Mouse (Mus musculus) neural tube, embryonic 13.5 days (tissue): ENCODE results near the gene Tanc2. TPM values are rescaled to one million over a fixed set of nuclear protein-coding genes. Genes with fewer than 3 reads are reported as not detected.

ENCODE experiments used
- ATAC-seq: fragments of 200-750 bp; cut with Nextera tagmentation; 2 replicates; pipeline ENCODE4 v1.8.0; 2017; ENCODE audit warnings: low read depth, mild to moderate bottlenecking, moderate TSS enrichment, moderate library complexity
- H3K27ac ChIP-seq: fragments of 300-500 bp; sonication (generic); replicated peaks from 2 replicates; pipeline ENCODE4 v1.5.1; 2015; ENCODE audit warnings: moderate library complexity, mild to moderate bottlenecking, inconsistent platforms
- H3K27me3 ChIP-seq: fragments of 300-500 bp; sonication (generic); 2 replicates; pipeline ENCODE4 v1.6.1; 2015; ENCODE audit warnings: mild to moderate bottlenecking, inconsistent platforms
- H3K36me3 ChIP-seq: fragments of 300-500 bp; sonication (generic); 2 replicates; pipeline ENCODE4 v1.6.1; 2015; ENCODE audit warnings: mild to moderate bottlenecking, inconsistent platforms
- H3K4me1 ChIP-seq: fragments of 300-500 bp; sonication (generic); replicated peaks from 2 replicates; pipeline ENCODE4 v1.6.1; 2015; ENCODE audit warnings: inconsistent platforms
- H3K4me2 ChIP-seq: fragments of 300-500 bp; sonication (generic); 2 replicates; pipeline ENCODE4 v1.6.1; 2015; ENCODE audit warnings: inconsistent platforms, mild to moderate bottlenecking, moderate library complexity
- H3K4me3 ChIP-seq: fragments of 300-500 bp; sonication (generic); 2 replicates; pipeline ENCODE4 v1.5.1; 2015; ENCODE audit warnings: mild to moderate bottlenecking, inconsistent platforms
- H3K9ac ChIP-seq: fragments of 300-500 bp; sonication (generic); 2 replicates; pipeline ENCODE4 v1.6.1; 2015; ENCODE audit warnings: moderate library complexity, mild to moderate bottlenecking, inconsistent platforms
- H3K9me3 ChIP-seq: fragments of 300-500 bp; sonication (generic); 2 replicates; pipeline ENCODE4 v1.6.1; 2016; ENCODE audit warnings: inconsistent platforms
- WGBS: fragments of 180-500 bp; shearing (Covaris S2); methylation state at CpG from one replicate; pipeline ENCODE4 v1.1.7; 2015; 5-methylcytosine and 5-hydroxymethylcytosine counted together
- polyA plus RNA-seq: library from polyadenylated mRNA; unstranded; fragments of >200 nt; fragmentation: Nextera tagmentation; extraction: Ambion mirVana; gene quantifications from 2 replicates; pipeline ENCODE4 v1.2.1, GENCODE M21; 2015

Tanc2 gene
- polyA plus RNA-seq, 1 experiment from 2014 or later, result 34.9 TPM

DNA sequence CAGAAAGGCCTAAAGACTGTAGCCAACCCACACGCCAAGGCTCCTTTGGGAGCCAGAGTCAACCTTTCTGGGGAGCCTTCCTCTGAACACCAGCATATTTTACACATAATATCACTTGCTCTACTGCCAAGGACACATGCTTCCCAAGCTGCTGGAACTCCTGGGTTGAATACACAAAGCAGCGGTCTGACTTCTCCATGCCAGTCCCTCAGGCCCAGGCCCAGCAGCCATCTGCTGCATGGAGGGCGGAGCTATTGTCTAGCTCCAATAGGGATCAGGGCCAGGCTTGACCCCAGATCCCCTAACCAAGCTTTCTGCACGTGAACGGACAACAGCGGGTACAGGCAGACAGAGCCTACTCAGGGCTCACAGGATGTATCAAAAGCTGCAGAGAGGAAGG lies 345.0 kb downstream of the Tanc2 start:
- ATAC-seq, result no peak
- Histone ChIP-seq H3K36me3 (no peaks in the 10 kb centered on the region), H3K4me3 (no peak overlapping the region), H3K27me3 (0 out of 2 replicates have a peak, but pooled peaks cover 4% of the 10 kb centered on the region), H3K4me2 (no peak overlapping the region), H3K9me3 (no peaks in the 10 kb centered on the region), H3K9ac (no peak overlapping the region), H3K27ac (no peak overlapping the region), H3K4me1 (no peaks in the 10 kb centered on the region; the same call in 1 of the 2 replicates)
- 39% methylated on average over 6 of the region's 6 CpGs for WGBS

DNA sequence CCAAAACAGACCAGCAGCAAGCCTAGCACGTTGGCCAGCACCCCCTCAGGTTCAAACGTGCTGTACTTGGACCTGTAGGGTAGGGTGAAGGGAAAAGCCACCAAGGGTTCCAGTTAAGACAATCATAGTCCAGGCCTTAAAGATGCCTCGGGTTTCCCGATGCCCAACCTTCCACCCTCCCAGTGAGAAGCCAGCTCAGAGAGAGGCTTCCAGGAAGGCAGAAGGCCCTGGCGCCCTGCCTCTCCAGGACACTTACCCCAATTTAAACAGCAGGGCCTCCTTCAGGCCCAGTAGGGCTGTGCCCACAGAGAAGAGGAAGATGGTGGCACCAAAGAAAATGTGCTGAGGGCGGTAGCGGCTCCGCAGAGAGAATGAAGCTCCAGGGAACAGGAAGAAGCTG lies 345.7 kb downstream of the Tanc2 start:
- Histone ChIP-seq H3K4me1 (no peaks in the 10 kb centered on the region; the same call in 1 of the 2 replicates), H3K4me3 (no peak overlapping the region), H3K36me3 (no peaks in the 10 kb centered on the region), H3K9ac (no peak overlapping the region), H3K4me2 (no peak overlapping the region), H3K27ac (no peak overlapping the region), H3K27me3 (peaks cover 9% of the 10 kb centered on the region; the same call in 1 of the 2 replicates), H3K9me3 (no peaks in the 10 kb centered on the region)
- ATAC-seq, result no peak
- WGBS, result 86% methylated on average over 8 of the region's 8 CpGs

DNA sequence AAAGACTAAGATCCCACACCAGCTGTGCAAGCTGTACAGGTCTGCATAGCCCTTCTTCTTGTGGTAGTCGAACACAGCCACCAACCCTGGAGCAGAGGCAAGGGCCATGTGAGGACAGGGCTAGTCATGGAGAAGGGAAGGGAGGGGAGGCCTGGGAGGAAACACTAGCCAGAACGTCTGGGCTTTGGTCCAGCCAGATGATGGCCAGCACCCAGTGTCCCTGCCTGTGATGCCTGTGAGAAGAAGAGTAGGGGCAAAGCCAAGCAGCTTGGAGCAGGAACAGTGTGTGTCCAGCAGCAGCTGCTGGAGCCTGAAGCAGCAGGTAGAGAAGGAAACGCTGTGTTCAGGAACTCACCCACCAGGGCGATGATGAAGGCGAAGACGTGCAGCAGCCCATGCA lies 346.4 kb downstream of the Tanc2 start:
- no peaks in the 10 kb centered on the region; the same call in 1 of the 2 replicates for H3K4me1 ChIP-seq
- no peaks in the 10 kb centered on the region for H3K9me3 ChIP-seq
- no peaks in the 10 kb centered on the region for H3K36me3 ChIP-seq
- H3K4me2 ChIP-seq, result no peak overlapping the region
- ATAC-seq, result no peak
- H3K27ac ChIP-seq, result no peak overlapping the region
- H3K9ac ChIP-seq, result no peak overlapping the region
- 91% methylated on average over 6 of the region's 6 CpGs for WGBS
- peaks cover 9% of the 10 kb centered on the region; the same call in 1 of the 2 replicates for H3K27me3 ChIP-seq
- no peak overlapping the region for H3K4me3 ChIP-seq

DNA sequence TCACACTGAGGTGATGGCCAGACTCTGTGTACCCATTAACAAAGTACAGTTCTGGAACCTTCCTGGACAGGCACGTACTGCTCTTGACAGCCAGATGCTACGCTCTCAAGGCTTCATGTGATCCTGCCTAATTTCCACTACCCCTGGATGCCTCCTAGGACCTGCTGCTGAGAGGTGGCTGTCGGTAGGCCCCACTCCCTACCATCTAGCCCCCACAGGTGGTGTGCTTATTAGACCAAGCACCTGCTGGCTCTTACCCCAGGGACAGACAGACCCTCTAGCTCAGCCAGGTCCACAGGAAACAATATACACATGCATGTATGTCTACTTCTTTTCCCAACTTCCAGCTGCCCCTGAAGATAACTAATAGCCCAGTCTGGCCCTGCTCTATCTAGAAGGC lies 347.2 kb downstream of the Tanc2 start:
- 90% methylated on average over 3 of the region's 3 CpGs for WGBS
- Histone ChIP-seq H3K4me3 (no peak overlapping the region), H3K4me2 (no peak overlapping the region), H3K27me3 (peaks cover 12% of the 10 kb centered on the region), H3K4me1 (no peaks in the 10 kb centered on the region; the same call in 1 of the 2 replicates), H3K36me3 (no peaks in the 10 kb centered on the region), H3K27ac (no peak overlapping the region), H3K9ac (no peak overlapping the region), H3K9me3 (no peaks in the 10 kb centered on the region)
- no peak for ATAC-seq

DNA sequence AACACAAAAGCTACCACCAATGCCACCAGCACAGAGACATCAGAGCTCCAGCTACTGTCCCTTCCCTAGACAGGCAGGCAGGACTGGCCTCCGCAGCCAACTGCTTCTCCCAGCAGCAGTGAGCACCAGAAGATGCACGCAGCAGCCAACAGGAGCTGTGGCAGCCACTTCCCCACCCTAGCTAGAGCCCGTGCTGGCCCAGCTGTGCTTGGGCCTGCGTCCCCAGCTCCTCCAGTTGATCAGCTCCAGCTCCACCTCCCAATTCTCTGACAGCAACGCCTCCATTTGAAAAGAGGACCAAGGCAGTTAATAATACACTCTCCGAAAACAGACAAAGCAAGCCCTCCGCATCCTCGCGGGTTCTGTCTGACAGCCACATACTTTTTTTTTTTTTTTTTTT lies 349.0 kb downstream of the Tanc2 start:
- Histone ChIP-seq H3K36me3 (no peaks in the 10 kb centered on the region), H3K9me3 (no peaks in the 10 kb centered on the region), H3K4me1 (peaks cover 13% of the 10 kb centered on the region), H3K4me2 (no peak overlapping the region), H3K9ac (0 out of 2 replicates have a peak overlapping the region, but pooled peaks have one; percentile 12), H3K4me3 (no peak overlapping the region), H3K27me3 (peaks cover 28% of the 10 kb centered on the region), H3K27ac (no peak overlapping the region)
- WGBS, result 44% methylated on average over 9 of the region's 9 CpGs
- no peak for ATAC-seq

DNA sequence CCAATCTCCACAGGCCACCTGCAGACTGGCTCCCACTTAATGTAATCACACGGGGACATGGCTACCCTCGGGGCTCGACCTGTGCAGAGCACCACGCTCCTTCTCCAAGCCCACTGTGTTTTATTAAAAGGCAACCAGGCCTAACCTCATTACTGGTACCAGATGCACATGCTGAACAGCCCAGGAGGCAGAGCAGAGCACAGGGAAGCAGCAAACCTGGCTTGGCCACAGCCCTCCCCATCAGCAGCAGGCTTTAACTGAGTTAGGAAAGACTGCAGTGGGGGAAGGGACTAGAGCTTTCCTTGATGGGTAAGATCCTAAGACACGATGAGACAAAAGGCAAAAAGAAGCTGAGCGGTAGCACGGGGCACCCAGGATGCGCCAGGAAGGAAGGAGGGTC lies 352.2 kb downstream of the Tanc2 start:
- H3K4me2 ChIP-seq, result no peak overlapping the region
- peaks cover 25% of the 10 kb centered on the region for H3K4me1 ChIP-seq
- WGBS, result 73% methylated on average over 8 of the region's 8 CpGs
- no peak overlapping the region for H3K9ac ChIP-seq
- no peaks in the 10 kb centered on the region for H3K36me3 ChIP-seq
- ATAC-seq, result no peak
- H3K27me3 ChIP-seq, result peaks cover 41% of the 10 kb centered on the region
- H3K27ac ChIP-seq, result no peak overlapping the region
- no peaks in the 10 kb centered on the region for H3K9me3 ChIP-seq
- H3K4me3 ChIP-seq, result no peak overlapping the region

DNA sequence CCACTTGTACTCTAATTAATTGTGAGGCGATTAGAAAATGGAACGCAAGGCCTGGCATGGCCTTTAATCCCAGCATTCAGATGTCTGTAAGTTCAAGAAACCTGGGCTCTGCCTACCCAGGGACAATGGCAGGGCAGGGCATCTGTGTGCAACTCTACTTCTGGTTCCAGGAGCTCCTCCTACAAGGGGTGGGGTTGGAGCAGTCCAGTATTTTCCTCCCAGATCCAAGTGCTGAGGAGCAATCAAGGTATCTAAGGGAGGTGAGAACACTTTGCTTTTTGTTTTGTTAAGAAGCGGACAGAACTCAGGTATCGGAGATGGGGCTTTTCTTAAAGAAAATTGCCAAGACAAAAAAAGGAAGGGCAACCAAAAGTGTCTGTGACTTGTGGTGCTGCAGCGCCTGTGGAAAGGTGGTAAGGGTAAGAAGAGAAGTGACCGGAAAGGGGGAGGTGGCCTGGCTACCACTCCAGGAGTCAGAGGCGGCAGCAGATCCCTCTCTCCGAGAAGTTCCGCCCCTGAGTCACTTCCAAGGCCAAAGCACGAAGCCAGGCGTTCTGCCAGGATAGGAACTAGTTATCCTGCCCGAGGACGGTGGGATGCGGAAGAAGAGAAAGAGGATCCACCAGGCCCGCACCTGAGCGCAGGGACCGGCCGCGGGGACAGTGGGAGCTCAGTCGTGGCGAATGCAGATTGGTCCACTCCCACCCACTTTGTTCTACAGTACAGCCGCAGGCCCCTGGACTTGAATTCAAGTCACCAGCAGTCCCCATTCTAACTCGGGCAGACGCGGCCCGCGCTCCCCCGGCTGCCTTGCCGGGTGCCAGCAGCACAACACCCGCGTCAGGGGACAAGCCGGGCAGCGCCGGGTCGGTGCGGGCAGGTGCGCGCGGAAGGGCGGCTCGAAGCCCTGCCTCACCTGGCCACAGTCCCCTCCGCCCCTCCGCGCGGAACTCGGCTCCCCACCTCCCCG lies 353.6 kb downstream of the Tanc2 start:
- peaks cover 41% of the 10 kb centered on the region for H3K27me3 ChIP-seq
- peak overlapping the region; percentile 62 for H3K4me3 ChIP-seq
- peak overlapping the region; percentile 87 for H3K4me2 ChIP-seq
- H3K9ac ChIP-seq, result peak overlapping the region; percentile 77
- peak; percentile 65 for ATAC-seq
- H3K4me1 ChIP-seq, result peaks cover 25% of the 10 kb centered on the region
- 8% methylated on average over 33 of the region's 47 CpGs for WGBS
- no peak overlapping the region for H3K27ac ChIP-seq
- no peaks in the 10 kb centered on the region for H3K9me3 ChIP-seq
- no peaks in the 10 kb centered on the region for H3K36me3 ChIP-seq

DNA sequence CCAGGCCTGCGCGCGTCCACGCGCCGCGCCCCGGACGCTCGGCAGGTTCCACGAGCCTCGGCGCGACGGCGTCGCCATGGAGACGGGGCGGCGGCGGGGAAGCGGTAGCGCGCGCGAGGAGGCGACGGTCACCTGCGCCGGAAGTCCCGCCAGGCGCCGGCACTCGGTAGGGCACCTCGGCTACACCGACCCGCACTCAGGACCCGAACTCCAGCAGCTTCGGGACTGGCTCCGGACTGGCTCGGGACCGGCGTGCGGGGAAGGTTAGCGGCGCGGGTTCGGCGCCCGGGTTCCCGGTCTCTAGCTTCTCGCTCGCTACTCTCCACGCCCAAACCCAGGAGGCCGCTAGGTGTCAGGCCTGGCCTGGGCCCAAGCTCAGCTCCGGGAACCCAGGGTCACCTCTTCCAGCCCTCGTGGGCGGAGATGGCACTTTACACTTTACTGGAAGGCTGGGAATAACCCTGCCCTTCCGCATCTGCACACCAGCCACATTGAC lies 354.4 kb downstream of the Tanc2 start:
- H3K4me2 ChIP-seq, result peak overlapping the region; percentile 87
- H3K4me1 ChIP-seq, result peaks cover 25% of the 10 kb centered on the region
- no peaks in the 10 kb centered on the region for H3K36me3 ChIP-seq
- 0 out of 2 replicates have a peak overlapping the region, but pooled peaks have one; percentile 3 for H3K27ac ChIP-seq
- peaks cover 41% of the 10 kb centered on the region for H3K27me3 ChIP-seq
- no peaks in the 10 kb centered on the region for H3K9me3 ChIP-seq
- peak overlapping the region; percentile 77 for H3K9ac ChIP-seq
- WGBS, result under 1% methylated on average over 59 of the region's 59 CpGs
- H3K4me3 ChIP-seq, result peak overlapping the region; percentile 62
- peak; percentile 86 for ATAC-seq

DNA sequence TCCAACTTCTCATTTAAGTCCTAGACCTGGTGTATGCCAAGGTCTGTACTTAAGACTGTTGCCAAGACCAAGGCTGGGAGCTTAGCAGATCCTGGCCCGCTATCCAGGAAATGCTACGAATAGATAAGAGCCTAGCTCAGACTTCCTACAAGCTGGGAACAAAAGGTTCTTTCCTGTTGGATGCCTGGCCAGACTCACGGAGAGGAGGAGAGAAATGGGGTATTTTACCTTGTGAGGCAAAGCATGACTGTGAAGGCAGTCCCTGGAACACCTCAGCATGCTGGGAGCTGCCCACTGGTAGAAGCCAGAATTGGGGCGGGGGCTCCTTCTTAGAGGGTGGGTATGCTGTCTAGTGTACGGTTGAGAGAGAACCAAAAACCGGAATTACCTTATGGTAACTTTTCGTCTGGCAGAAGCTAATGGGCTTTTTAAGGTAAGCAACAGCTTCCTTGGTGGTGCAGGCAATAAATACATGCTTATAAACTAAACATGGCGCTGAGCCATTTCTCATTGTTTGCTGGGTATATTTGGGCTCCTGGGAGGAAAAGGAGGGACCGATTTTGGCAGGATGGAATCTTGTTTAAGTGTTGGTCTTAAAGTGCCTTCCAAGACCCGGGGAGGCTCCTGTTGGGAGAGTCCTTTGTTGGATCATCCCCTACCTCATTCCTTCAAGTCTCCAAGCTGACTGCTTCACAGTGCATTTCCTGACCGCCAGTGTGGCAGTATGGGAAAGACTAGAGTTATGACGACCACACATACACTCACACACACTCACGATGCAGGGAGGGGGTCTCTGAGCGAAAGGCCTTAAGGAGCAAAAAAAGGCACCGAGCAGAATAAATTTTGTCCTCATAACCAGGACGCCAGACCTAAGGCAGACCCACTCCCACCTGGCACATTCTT lies 355.2 kb downstream of the Tanc2 start:
- Histone ChIP-seq H3K9ac (peak overlapping the region; percentile 77), H3K27ac (no peak overlapping the region), H3K4me3 (peak overlapping the region; percentile 62), H3K27me3 (peaks cover 35% of the 10 kb centered on the region), H3K9me3 (no peaks in the 10 kb centered on the region), H3K4me2 (peak overlapping the region; percentile 87), H3K36me3 (no peaks in the 10 kb centered on the region), H3K4me1 (peaks cover 25% of the 10 kb centered on the region)
- 81% methylated on average over 16 of the region's 16 CpGs for WGBS
- ATAC-seq, result no peak

DNA sequence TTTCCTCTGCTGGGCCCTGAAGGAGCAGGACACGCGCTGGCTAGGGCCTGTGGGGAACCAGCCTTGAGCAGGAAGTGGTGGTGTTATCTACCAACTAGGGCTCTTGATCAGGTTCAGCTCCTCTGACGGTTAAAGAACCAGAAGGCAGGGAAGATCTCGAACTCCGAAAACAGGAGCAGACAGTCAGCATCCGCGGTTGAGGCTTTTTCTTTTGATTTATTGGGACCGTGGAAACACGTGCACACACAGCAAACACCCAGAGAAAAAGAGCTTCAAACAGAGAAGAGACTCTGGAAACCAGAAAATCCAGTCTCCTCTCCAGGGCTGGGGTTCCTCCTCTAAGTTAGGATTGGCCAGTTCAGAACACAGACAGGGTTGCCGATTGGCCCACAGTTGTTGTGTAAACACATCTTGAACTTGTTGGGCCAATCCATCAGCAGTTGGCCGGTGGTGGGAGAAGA lies 356.9 kb downstream of the Tanc2 start:
- Histone ChIP-seq H3K4me2 (no peak overlapping the region), H3K4me1 (peaks cover 25% of the 10 kb centered on the region), H3K4me3 (no peak overlapping the region), H3K9ac (no peak overlapping the region), H3K27me3 (peaks cover 32% of the 10 kb centered on the region), H3K27ac (no peak overlapping the region), H3K9me3 (no peaks in the 10 kb centered on the region), H3K36me3 (no peaks in the 10 kb centered on the region)
- ATAC-seq, result no peak
- 52% methylated on average over 11 of the region's 11 CpGs for WGBS

DNA sequence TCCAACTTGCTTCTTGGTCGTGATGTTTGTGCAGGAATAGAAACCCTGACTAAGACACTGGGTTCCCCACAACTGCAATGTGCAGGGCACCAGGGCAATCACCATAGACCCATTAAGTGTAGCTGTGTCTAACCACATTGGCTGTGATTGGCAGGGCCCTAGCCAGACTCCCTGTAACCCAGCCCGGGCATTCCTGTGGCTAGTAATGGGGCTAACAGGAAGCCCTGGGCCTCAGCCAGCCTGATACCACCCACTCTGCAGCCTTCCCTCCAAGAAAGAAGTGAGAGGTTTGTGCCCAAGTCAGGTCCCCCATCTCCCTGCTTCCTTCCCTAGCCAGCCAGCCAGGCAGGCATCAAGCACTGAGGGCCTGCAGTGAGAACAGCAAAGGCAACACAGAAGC lies 358.5 kb downstream of the Tanc2 start:
- 77% methylated on average over 2 of the region's 2 CpGs for WGBS
- Histone ChIP-seq H3K27me3 (peaks cover 18% of the 10 kb centered on the region), H3K4me2 (no peak overlapping the region), H3K4me3 (no peak overlapping the region), H3K9ac (no peak overlapping the region), H3K9me3 (no peaks in the 10 kb centered on the region), H3K4me1 (peaks cover 18% of the 10 kb centered on the region), H3K27ac (no peak overlapping the region), H3K36me3 (no peaks in the 10 kb centered on the region)
- no peak for ATAC-seq
